Mouse (Mus musculus) right cerebral cortex, adult 18-20 months (tissue): ENCODE measurements around the gene Abr.

ENCODE experiments used
- DNase-seq: peaks from one replicate; pipeline ENCODE4 v3.0.0; 2022; ENCODE audit warnings: mixed read lengths

The Abr gene

DNA sequence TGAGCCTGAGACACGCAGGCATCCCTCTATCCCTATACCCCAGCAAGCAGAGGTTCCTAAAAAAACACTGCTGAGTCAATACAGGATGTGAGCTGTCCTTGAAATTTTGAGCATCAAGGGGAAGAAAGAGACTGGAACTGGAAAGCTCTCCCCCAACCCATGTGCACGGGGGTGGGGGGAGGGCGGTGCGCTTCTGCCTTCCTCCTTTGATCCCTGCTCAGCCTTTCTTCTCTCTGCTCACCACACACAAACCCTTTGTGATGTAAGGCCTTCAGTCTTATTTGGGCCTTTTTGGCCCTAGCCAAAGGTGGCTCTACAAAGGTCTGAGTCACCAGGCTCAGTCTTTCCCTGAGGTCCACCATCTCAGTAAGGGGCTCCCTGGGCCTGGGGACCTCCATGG, 59.9 kb downstream of the Abr start:
- no peak for DNase-seq

DNA sequence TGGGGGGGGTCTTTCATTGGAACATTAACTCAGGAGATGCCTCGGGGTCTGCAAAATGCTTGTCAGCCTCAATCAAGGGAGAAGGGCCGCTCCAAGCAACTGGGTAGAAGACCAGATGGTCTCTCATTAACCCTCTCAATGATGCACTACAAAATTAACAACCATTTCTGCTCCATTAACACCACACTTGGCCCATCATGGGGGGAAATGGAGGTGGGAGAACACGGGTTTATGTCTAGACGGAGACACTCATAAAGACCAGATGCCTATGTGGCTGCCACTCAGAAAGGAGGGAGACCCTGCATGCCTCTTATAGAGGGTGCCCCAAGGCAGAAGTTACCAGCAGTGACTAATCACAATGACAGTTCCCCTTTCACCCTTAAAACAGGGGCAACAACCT, 64.3 kb downstream of the Abr start:
- no peak for DNase-seq

DNA sequence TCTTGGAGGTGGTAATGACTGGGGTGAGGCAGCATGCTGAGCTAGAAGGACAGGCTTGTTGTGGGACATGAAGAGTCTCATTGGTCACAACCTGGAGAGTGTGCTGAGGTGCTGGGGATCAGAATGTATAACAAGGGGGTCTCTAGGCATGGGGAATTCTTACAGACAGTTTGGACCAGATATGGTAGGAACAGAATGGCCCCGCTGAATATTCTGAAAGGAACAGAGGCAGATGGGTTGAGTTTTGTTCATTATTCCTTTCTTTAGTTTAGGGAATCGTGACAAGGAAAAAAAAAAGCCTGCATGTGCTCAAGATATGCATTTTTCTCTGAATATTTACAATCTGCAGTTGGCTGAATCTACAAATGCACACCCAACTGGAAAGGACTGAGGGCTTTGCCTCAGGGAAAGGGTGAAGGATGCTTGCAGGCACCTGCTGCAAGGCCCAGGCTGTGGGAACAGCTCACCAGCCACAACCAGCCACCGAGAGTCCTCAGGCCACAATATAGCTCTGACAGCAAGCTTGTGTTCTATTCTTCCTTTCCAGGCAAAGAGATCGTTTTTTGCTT, 73.9 kb downstream of the Abr start:
- DNase-seq: no peak

DNA sequence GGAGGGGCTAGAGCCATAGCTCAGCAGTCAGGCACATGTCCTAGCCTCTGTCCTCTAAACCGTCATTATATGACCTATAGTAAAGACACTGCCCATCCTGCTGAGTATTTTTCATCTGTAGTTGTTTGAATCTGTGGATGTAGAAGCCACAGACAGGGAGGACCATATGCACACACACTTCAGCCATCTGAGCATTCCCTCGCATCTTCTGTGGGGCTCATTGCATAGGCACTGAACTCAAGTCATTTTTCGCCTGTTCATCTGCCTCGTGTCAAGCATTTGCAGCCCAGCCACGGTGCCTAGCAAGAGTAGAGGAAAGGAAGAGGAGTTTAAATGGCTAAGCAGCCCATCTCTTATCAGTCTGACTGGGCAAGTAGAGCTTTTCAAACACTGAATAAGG, 74.7 kb downstream of the Abr start:
- DNase-seq: no peak

DNA sequence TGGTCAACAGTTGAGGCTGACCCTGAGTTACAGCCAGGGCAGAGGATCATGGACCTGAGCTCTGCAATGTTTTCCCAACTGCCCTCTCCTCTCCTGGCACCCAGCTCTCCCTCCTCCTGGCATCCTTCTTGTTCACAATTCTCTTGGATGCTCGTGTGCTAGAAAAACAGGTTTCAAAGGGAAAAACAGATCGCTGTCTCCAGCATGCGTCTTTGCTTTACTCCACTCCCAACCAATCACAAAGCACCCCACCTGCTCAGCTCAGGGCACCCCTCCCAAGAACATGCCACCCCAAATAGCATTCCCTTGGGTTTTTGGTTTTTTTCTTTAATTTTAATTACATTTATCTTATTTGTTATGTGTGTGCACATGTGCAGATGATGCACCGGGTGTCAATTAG, 75.7 kb downstream of the Abr start:
- DNase-seq: no peak

GRCm38 (mm10) chr11:76543300-76543699, 78.8 kb downstream of the Abr start:
- no peak for DNase-seq

GRCm38 (mm10) chr11:76540973-76541372, 81.1 kb downstream of the Abr start:
- peak; percentile 57 for DNase-seq

- DNase-seq: no peak
Observed at GRCm38 (mm10) chr11:76537401-76537800, 84.7 kb downstream of the Abr start.

DNA sequence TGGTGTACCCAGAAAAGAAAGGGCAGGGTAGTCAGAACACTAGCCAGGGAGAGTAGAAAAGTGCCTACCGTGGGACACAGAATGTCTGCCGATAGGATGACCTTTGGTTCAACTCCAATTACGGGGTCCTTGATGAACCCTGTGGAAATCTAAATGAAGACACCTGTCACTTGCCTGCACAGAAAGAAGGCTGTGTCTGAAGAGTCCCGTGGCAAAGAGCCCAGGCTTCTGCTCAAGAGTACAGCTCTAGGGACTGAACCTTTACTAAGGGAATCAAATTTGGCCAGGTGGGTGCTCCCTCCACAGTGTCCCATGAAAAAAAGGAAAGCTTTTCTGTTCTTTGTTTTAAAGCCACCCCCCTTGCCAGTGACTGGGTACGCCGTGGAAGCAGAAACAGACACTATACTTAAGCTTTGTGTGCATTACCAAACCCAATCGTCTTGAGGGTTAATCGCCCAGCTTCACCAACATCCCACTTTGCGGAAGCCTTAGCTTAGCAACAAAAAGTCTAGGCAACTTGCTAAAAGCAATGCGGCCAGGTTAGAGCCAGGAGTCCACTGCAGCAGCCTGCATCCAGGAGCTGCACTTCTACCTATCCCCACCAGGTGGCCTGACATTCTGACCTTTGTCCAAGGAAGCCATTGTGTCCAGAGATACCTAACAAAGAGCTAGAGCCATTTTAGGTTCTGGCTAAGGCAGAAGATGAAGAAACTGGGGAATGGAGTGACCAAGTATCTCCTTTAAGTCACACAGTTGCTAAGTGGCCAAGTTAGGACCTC, 85.3 kb downstream of the Abr start:
- no peak for DNase-seq

DNA sequence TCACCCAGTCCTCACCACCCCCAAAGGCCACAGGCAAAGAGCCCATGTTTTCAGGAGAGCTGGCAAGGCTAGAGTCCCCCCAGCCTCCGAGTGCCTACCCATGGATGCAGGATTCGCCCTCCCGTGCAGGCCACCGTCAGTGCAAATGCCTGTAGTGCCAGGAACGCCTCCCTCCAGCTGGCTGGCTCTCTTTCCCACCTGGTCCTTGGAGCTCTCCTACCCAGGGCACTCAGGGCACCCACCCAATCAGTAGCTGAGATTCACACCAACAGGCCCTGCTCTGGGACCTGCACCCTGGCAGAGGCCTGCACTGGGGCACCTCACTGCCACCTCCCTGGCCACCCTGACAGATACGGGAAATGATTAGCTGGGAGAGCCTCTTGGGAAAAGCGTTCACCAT, 90.1 kb downstream of the Abr start:
- DNase-seq: no peak

- DNase-seq: peak; percentile 83
Observed at GRCm38 (mm10) chr11:76530966-76531678, 91.0 kb downstream of the Abr start.

GRCm38 (mm10) chr11:76530168-76530935, 91.8 kb downstream of the Abr start:
- DNase-seq: no peak

- peak; percentile 79 for DNase-seq
Observed at GRCm38 (mm10) chr11:76529352-76530141, 92.6 kb downstream of the Abr start.

- no peak for DNase-seq
Observed at GRCm38 (mm10) chr11:76525646-76526351, 96.3 kb downstream of the Abr start.

GRCm38 (mm10) chr11:76524947-76525346, 97.2 kb downstream of the Abr start:
- peak; percentile 79 for DNase-seq

DNA sequence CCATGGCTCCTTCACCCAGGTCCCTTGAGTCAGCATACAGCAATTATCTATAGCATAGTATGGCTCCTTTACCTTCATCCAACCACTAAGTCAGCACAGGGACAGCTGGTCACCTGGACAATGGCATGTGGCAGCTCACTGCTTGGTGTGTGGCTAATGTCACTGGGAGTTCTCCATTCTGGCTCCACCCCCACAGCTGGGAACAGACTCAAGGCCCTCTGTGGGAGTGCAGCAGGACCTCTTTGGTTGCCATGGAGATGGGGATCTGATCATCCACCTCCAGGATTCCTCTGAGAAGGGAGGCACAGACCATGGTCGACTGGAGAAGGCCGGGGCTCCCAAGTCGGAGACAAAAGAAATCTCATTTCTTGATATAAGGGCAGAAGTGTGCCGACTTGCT, 98.8 kb downstream of the Abr start:
- peak; percentile 85 for DNase-seq

DNA sequence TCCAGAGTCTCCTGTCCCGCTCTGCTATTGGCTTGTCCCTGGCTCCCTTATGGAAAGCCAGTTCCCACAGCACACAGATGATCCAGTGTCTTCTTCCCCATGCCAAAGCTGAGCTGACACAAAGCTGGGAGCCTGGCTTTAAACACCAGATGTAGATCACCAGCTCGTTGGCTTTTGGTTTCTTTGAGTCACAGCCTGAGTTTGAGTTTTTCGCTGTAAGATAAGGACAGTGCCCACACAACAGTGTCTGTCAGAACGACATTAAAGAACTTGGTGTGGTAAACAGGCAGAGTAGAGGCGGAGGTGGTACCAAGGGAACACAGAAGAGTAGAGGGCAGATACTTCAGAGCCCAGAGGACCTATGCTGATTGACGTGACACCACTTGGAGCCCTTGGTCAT, 101.2 kb downstream of the Abr start:
- DNase-seq: peak; percentile 36

DNA sequence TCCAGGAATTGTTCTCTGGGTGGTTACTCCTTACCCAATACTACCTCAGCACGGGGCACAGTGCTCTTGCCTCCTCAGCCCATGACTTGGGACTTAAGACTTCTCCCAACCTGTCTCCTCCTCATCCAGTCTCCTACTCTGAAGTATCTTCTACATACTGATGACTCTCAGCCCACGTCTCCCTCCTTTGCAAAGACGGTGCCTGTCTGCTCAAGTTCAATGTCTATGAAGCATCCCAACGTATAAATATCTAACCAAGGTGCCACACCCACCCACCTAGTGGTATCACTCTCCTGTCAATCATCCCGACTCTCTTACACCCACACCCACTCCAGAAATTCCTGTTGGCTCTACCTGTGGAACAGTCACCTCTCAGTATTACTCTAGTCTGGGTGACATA, 103.5 kb downstream of the Abr start:
- no peak for DNase-seq

- DNase-seq: no peak
Observed at GRCm38 (mm10) chr11:76518125-76518524, 104.0 kb downstream of the Abr start.

- DNase-seq: no peak
Observed at GRCm38 (mm10) chr11:76516951-76517350, 105.2 kb downstream of the Abr start.

- DNase-seq: peak; percentile 64
Observed at GRCm38 (mm10) chr11:76515123-76515522, 107.0 kb downstream of the Abr start.

DNA sequence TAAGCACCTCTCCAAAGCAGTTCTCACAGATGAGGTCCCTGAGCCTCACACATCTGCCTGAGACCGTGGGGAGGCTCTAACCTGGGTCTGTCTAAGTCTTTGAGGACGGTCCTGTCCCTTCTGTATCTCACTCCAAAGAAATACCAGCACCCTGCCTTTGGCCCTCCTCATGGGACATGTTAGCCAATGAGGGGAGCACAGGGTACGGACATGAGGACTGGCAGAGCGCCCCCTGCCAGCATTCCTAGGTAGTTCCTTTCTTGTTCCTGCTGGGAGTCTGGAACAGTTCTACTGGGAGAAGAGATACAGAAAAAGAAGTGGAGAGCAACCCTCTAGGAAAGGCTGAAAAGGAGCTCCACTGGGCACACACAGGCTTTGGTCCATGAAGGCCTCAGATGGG, 111.1 kb downstream of the Abr start:
- no peak for DNase-seq
